Mouse (Mus musculus): Measurements from ENCODE around the gene Ntrk3. TPM values are rescaled to one million over a fixed set of nuclear protein-coding genes. Genes with fewer than 3 reads are reported as not detected.

The Ntrk3 gene
- polyA plus RNA-seq, 1 experiment from 2014 or later: 16.4 TPM

- H3K4me1 ChIP-seq (ENCODE audit: control insufficient read depth, insufficient read depth, low read length): no peaks in the 10 kb centered on the region; the same call in 1 of the 2 replicates
- no peaks in the 10 kb centered on the region for H3K36me3 ChIP-seq (ENCODE audit: control insufficient read depth, insufficient read depth, low read length)
- no peaks in the 10 kb centered on the region for H3K9me3 ChIP-seq (replicated peaks; ENCODE audit: control insufficient read depth, low read length)
- no peaks in the 10 kb centered on the region for H3K27me3 ChIP-seq (replicated peaks; ENCODE audit: control insufficient read depth, insufficient read depth, low read length)
- no peak for ATAC-seq
- H3K9ac ChIP-seq (ENCODE audit: low read length): no peak overlapping the region
- H3K4me2 ChIP-seq (ENCODE audit: low read length): no peak overlapping the region
- H3K27ac ChIP-seq (ENCODE audit: low read depth, low read length): no peak overlapping the region
- no peak for DNase-seq (ENCODE audit: low spot score)
- 55% methylated on average over 7 of the region's 7 CpGs for WGBS
- no peak overlapping the region for H3K4me3 ChIP-seq (ENCODE audit: low read depth, low read length)
These were observed 77.0 kb downstream of the Ntrk3 start for GRCm38 (mm10) chr7:78660832-78661231.

DNA sequence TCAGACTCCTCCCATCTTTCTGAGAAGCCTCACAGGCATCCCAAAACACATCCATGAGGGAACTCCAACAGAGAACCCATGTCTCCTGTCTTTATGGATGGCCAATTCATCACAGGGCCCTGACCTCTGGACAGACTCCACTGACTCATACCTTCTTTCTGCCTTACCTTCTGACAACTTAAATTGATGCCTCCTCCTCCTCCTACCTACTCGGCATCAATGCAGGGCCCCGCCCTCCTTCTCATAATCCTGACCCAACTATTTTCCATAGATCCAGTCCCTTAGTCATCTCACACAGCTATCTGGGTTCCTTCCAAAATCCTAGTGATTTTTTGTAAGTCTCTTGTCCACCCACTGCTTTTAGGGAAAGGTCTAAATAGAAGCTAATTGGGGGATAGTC is 78.0 kb downstream of the Ntrk3 start:
- no peak for DNase-seq (ENCODE audit: low spot score)
- Histone ChIP-seq H3K4me2 (ENCODE audit: low read length) (no peak overlapping the region), H3K4me3 (ENCODE audit: low read depth, low read length) (no peak overlapping the region), H3K27me3 (replicated peaks; ENCODE audit: control insufficient read depth, insufficient read depth, low read length) (no peaks in the 10 kb centered on the region), H3K27ac (ENCODE audit: low read depth, low read length) (no peak overlapping the region), H3K36me3 (ENCODE audit: control insufficient read depth, insufficient read depth, low read length) (no peaks in the 10 kb centered on the region), H3K9ac (ENCODE audit: low read length) (no peak overlapping the region), H3K4me1 (ENCODE audit: control insufficient read depth, insufficient read depth, low read length) (no peaks in the 10 kb centered on the region; the same call in 1 of the 2 replicates), H3K9me3 (replicated peaks; ENCODE audit: control insufficient read depth, low read length) (no peaks in the 10 kb centered on the region)
- WGBS: 94% methylated on average over 2 of the region's 2 CpGs
- no peak for ATAC-seq

DNA sequence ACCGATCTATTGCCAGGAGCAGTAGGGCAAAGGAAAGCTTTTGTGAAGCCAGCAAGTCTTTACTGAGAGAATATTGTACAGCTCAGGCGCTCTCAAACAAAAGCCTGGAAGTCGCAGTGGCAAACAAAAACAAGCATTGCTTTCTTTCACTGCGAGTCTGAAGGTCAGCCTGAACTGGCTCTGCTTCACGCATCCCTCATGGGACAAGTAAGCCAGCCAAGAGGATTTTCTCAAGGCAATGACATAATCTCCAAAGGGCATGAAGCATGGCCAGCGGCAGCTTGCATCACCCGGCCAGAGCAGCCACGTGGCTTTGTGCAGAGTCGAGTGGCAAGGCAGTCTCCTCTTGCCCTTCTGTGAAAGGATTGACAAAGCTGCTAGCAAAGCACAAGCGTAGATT is 79.8 kb downstream of the Ntrk3 start:
- no peak overlapping the region for H3K9ac ChIP-seq (ENCODE audit: low read length)
- H3K9me3 ChIP-seq (replicated peaks; ENCODE audit: control insufficient read depth, low read length): no peaks in the 10 kb centered on the region
- WGBS: 52% methylated on average over 10 of the region's 10 CpGs
- no peak overlapping the region for H3K4me3 ChIP-seq (ENCODE audit: low read depth, low read length)
- no peaks in the 10 kb centered on the region for H3K27me3 ChIP-seq (replicated peaks; ENCODE audit: control insufficient read depth, insufficient read depth, low read length)
- H3K4me1 ChIP-seq (ENCODE audit: control insufficient read depth, insufficient read depth, low read length): no peaks in the 10 kb centered on the region; the same call in 1 of the 2 replicates
- ATAC-seq (no peak), DNase-seq (ENCODE audit: low spot score) (peak; percentile 19)
- no peak overlapping the region for H3K27ac ChIP-seq (ENCODE audit: low read depth, low read length)
- no peak overlapping the region for H3K4me2 ChIP-seq (ENCODE audit: low read length)
- no peaks in the 10 kb centered on the region for H3K36me3 ChIP-seq (ENCODE audit: control insufficient read depth, insufficient read depth, low read length)

DNA sequence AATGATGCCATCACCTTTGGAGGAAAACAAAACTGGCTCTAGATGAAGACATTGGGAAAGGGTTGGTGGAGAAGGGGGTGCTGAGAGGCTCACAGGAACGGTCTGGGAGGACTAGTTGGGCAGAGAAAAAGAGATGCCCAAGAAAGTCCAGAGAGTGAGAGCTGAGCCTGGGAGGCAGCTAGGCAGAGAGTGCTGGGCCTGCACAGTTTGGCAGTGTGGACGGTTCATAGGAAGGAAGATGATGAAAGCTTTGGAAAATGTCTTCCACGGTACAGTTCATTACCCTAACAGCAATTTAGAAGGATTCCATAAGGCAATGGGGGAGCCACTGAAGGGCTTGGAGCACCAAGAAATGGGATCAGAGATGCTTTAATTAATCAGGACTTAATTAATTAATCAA is 81.6 kb downstream of the Ntrk3 start:
- Histone ChIP-seq H3K9me3 (replicated peaks; ENCODE audit: control insufficient read depth, low read length) (no peaks in the 10 kb centered on the region), H3K27me3 (replicated peaks; ENCODE audit: control insufficient read depth, insufficient read depth, low read length) (no peaks in the 10 kb centered on the region), H3K9ac (ENCODE audit: low read length) (no peak overlapping the region), H3K4me3 (ENCODE audit: low read depth, low read length) (no peak overlapping the region), H3K27ac (ENCODE audit: low read depth, low read length) (no peak overlapping the region), H3K4me1 (ENCODE audit: control insufficient read depth, insufficient read depth, low read length) (no peaks in the 10 kb centered on the region; the same call in 1 of the 2 replicates), H3K4me2 (ENCODE audit: low read length) (no peak overlapping the region), H3K36me3 (ENCODE audit: control insufficient read depth, insufficient read depth, low read length) (no peaks in the 10 kb centered on the region)
- ATAC-seq: no peak
- no peak for DNase-seq (ENCODE audit: low spot score)
- WGBS: 40% methylated on average over 3 of the region's 3 CpGs

- Histone ChIP-seq H3K9ac (ENCODE audit: low read length) (no peak overlapping the region), H3K9me3 (replicated peaks; ENCODE audit: control insufficient read depth, low read length) (no peaks in the 10 kb centered on the region), H3K27ac (ENCODE audit: low read depth, low read length) (no peak overlapping the region), H3K4me3 (ENCODE audit: low read depth, low read length) (no peak overlapping the region), H3K4me2 (ENCODE audit: low read length) (no peak overlapping the region), H3K27me3 (replicated peaks; ENCODE audit: control insufficient read depth, insufficient read depth, low read length) (no peaks in the 10 kb centered on the region), H3K36me3 (ENCODE audit: control insufficient read depth, insufficient read depth, low read length) (no peaks in the 10 kb centered on the region), H3K4me1 (ENCODE audit: control insufficient read depth, insufficient read depth, low read length) (no peaks in the 10 kb centered on the region)
- DNase-seq (ENCODE audit: low spot score): no peak
- no peak for ATAC-seq
- WGBS: 41% methylated on average over 4 of the region's 4 CpGs
These were observed 84.1 kb downstream of the Ntrk3 start for GRCm38 (mm10) chr7:78653686-78654085.

DNA sequence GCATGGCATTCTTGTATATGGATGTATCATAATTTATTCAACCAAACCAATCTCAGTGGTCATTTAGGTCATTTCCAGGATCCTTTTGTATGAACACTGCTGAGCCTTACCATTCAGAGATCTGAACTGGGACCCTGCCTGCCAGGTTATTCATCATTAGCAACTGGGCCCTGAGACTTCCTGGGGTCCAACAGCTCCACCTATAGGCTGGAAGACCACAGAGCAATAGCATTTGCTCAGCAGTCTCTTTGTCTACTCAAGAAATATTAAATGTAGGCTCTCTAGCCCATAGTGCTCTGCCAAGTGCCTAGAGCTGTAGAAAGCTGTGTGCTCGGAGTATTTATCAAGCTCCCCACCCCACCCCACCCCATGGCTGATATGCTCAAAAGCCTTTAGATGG is 85.5 kb downstream of the Ntrk3 start:
- no peak for ATAC-seq
- H3K27me3 ChIP-seq (replicated peaks; ENCODE audit: control insufficient read depth, insufficient read depth, low read length): no peaks in the 10 kb centered on the region
- no peak overlapping the region for H3K27ac ChIP-seq (ENCODE audit: low read depth, low read length)
- no peak for DNase-seq (ENCODE audit: low spot score)
- no peaks in the 10 kb centered on the region for H3K9me3 ChIP-seq (replicated peaks; ENCODE audit: control insufficient read depth, low read length)
- H3K36me3 ChIP-seq (ENCODE audit: control insufficient read depth, insufficient read depth, low read length): no peaks in the 10 kb centered on the region
- no peak overlapping the region for H3K4me3 ChIP-seq (ENCODE audit: low read depth, low read length)
- H3K9ac ChIP-seq (ENCODE audit: low read length): no peak overlapping the region
- no peak overlapping the region for H3K4me2 ChIP-seq (ENCODE audit: low read length)
- 68% methylated on average over 1 of the region's 1 CpGs for WGBS
- H3K4me1 ChIP-seq (ENCODE audit: control insufficient read depth, insufficient read depth, low read length): no peaks in the 10 kb centered on the region

DNA sequence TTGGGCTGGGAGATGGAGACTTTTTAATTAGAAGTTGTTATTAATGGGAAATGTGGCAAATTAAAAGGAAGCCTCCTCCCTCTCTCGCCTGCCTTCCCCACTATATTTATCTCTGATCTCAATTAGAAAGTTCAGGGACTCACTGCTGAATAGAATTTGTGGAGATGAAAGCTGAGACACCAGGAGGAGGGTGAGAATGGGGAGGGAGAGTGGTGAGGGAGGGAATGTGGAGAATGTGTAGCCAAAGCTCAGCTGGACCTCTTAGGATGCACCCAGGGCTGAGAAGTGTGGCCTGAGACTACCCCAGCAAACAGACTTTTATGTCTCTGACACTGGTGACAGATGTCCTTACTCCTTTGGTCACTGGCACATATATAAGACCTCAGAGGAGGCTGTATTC is 86.3 kb downstream of the Ntrk3 start:
- no peaks in the 10 kb centered on the region for H3K36me3 ChIP-seq (ENCODE audit: control insufficient read depth, insufficient read depth, low read length)
- no peak overlapping the region for H3K9ac ChIP-seq (ENCODE audit: low read length)
- H3K27me3 ChIP-seq (replicated peaks; ENCODE audit: control insufficient read depth, insufficient read depth, low read length): no peaks in the 10 kb centered on the region
- H3K4me3 ChIP-seq (ENCODE audit: low read depth, low read length): no peak overlapping the region
- no peak overlapping the region for H3K4me2 ChIP-seq (ENCODE audit: low read length)
- H3K9me3 ChIP-seq (replicated peaks; ENCODE audit: control insufficient read depth, low read length): no peaks in the 10 kb centered on the region
- ATAC-seq: no peak
- WGBS: 6% methylated on average over 1 of the region's 1 CpGs
- H3K4me1 ChIP-seq (ENCODE audit: control insufficient read depth, insufficient read depth, low read length): no peaks in the 10 kb centered on the region
- no peak for DNase-seq (ENCODE audit: low spot score)
- no peak overlapping the region for H3K27ac ChIP-seq (ENCODE audit: low read depth, low read length)

DNA sequence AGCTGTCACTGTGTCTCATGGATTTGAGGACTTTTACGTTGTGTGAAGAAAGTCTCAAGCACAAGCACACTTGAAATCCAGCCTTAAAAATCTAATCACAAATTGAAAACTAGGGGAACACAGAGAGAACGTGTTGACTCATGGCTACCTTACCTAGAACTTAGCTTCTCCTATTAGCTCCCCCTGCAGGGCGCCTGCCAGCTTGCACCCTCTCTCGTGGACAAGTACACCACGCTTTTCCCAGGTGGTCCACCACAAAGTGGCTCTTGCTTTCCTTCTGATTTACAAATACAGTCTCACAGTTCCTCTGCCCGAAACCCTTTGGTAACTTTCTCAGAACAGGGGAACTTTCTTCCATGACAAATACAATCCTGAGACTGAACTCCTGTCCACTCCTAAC is 94.1 kb downstream of the Ntrk3 start:
- H3K4me2 ChIP-seq (ENCODE audit: low read length): no peak overlapping the region
- ATAC-seq (no peak), DNase-seq (ENCODE audit: low spot score) (no peak)
- no peaks in the 10 kb centered on the region for H3K27me3 ChIP-seq (replicated peaks; ENCODE audit: control insufficient read depth, insufficient read depth, low read length)
- no peaks in the 10 kb centered on the region for H3K4me1 ChIP-seq (ENCODE audit: control insufficient read depth, insufficient read depth, low read length)
- no peaks in the 10 kb centered on the region for H3K36me3 ChIP-seq (ENCODE audit: control insufficient read depth, insufficient read depth, low read length)
- WGBS: 64% methylated on average over 6 of the region's 6 CpGs
- H3K27ac ChIP-seq (ENCODE audit: low read depth, low read length): no peak overlapping the region
- no peaks in the 10 kb centered on the region for H3K9me3 ChIP-seq (replicated peaks; ENCODE audit: control insufficient read depth, low read length)
- H3K4me3 ChIP-seq (ENCODE audit: low read depth, low read length): no peak overlapping the region
- no peak overlapping the region for H3K9ac ChIP-seq (ENCODE audit: low read length)

GRCm38 (mm10) chr7:78623686-78624085 is 114.1 kb downstream of the Ntrk3 start:
- Histone ChIP-seq H3K4me1 (ENCODE audit: control insufficient read depth, insufficient read depth, low read length) (peaks cover 11% of the 10 kb centered on the region), H3K9me3 (replicated peaks; ENCODE audit: control insufficient read depth, low read length) (no peaks in the 10 kb centered on the region), H3K27me3 (replicated peaks; ENCODE audit: control insufficient read depth, insufficient read depth, low read length) (no peaks in the 10 kb centered on the region), H3K27ac (ENCODE audit: low read depth, low read length) (no peak overlapping the region), H3K4me3 (ENCODE audit: low read depth, low read length) (no peak overlapping the region), H3K36me3 (ENCODE audit: control insufficient read depth, insufficient read depth, low read length) (no peaks in the 10 kb centered on the region), H3K9ac (ENCODE audit: low read length) (no peak overlapping the region), H3K4me2 (ENCODE audit: low read length) (no peak overlapping the region)
- ATAC-seq (no peak), DNase-seq (ENCODE audit: low spot score) (no peak)
- WGBS: 67% methylated on average over 4 of the region's 4 CpGs
